1 mouse cellular context compared by ENCODE assay signal in the genomic region with DNA sequence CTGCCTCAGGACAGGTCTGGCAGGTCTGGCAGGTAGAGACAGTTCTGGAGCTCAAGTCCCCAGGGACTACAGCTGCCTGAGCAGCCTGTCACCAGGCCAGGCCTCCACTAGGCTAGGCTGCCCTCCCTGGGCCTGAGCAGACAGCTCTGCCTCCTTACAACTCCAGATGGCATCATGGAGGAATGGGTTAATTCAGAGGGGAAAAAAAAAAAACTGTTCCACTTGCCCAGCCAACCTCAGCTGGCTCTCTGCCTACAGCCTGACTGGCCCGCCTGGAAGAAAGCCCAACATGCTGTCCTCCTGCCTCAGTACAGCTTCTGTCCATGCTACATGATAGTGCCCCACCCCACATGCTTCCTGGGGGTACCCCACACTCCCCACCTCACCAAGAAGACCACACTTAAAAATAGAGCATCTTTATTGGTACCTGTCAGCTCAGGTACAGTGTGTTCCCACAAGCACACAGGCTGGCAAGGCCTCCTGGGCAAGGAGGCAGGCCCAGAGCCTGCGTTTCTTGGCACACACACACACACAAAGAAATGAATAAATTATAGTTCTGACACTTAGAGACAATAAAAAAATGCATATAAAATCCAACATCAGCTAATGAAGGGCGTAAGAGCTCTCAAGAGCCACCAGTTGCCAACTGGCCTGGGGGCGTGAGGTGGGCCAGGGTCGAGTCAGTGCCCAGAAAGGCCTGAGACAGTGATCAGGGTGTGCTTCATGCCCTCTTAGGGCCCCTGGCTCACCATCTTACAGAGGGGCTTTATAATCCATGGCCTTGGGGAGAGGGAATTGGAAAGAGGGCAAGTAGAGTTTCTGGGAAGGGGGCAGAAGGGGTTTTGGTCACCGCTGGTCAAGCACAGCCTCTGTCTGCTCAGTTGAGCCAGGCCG.
TF ChIP-seq lines count a peak whose summit lies in the region.

No protein-coding gene starts in this region.

TF ChIP-seq in CH12.LX, 34 proteins besides CTCF, POLR2A, EP300 and RAD21:
- no peak for TF ChIP-seq CHD1 (IDR thresholded peaks at IDR 0.05; ENCODE audit: low read depth, low read length)
- TF ChIP-seq ZNF384 (IDR thresholded peaks at IDR 0.05; ENCODE audit: low read depth, low read length) = peak; percentile 40; the same call in 1 of the 2 replicates
